Mouse (Mus musculus): ENCODE data around the gene Yy1. TPM values are rescaled to one million over a fixed set of nuclear protein-coding genes. Genes with fewer than 3 reads are reported as not detected.

The Yy1 gene
- total RNA-seq, 2 experiments from 2014 or later: 41.9 to 52.7 TPM

DNA sequence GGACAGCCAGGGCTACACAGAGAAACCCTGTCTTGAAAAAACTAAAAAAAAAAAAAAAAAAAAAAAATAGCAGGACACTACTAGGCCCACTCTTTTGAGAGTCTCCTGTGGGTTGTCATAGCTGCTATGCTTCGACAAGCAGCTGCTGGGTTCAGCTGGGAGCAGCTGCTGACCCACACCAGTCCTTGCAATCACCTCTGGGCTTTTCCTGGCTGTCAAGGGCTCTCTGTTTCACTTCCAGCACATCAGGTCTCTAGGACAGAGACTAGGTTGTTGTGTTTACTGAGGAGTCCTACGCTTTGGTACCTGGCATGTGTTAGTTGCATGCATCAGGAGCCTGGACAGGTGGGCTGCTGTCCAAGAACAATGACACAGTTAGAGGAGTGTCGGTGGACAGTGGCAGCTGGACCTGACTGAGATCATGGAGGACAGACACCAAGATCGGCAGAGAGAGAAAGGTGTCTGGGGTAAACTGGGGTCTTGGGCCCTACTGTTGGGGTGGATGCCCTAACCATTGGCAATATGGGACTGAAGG lies 56.8 kb downstream of the Yy1 start:
- intact Hi-C loops (cut with DNase I): no loop called here

DNA sequence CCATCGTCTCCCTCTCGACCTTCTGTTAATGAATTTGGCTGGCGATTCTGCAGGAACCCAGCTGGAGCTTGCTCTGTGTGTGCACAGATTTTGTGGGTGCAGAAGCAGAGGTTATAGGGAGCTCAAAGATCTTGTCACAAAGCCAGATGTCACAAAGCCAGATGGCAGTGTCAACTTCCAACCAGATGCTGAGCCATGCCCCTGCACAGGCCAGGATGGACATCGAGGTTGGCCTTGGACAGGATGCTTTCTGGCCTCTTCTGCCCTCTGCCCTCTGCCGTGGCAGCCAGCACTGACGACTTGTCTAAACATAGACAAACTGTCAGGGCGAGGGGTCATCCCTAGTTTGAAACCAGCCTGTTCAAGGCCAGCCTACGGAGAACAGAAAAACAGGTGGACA lies 57.4 kb downstream of the Yy1 start:
- DNase-seq (ENCODE audit: low spot score in 2 of 2): no peak
- intact Hi-C loops (cut with DNase I): no loop called here

More for the DNA sequence above, 56.8 kb downstream of the Yy1 start:
- no peak for DNase-seq (ENCODE audit: low spot score in 2 of 2)

DNA sequence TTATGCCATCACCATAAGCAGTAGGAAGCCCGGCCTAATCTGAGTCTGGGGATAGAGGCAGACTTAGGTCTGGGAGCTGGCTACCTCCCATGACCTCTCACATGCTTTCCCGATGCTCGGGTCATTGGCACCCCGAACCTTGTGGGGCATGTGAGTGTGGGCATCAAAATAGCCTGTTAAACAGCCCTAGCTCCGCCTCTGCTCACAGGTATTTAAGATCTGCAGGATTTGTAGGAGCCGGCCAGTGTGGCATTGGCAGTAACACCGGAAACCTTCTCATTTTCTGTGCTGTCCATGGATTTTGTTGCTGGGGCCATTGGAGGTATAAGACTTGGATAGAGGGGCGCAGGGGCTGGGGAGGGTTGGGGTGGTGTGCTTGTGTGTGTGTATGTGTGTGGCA lies 58.1 kb downstream of the Yy1 start:
- DNase-seq (ENCODE audit: low spot score in 2 of 2): no peak
- intact Hi-C loops (cut with DNase I): no loop called here

DNA sequence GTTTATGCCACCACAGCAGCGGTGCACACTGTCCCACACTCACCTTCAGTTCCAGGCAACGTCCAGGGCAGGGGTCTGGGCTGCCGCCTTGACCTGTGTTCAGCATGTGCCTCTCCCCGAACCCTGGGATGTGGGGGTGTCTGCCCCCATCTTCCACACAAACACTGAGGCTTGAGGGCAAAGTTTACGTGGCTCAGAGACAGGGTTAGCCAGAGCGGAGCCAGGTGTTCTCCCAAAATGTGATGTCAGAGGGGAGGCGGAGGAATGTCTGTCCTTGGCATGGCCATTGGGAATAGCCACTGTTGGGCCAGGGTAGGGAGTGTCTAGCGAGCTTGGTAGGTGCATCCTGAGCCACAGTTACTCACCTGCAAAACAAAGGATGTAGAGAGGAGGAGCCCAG lies 60.0 kb downstream of the Yy1 start:
- no peak for DNase-seq (ENCODE audit: low spot score in 2 of 2)
- intact Hi-C loops (cut with DNase I): no loop called here

DNA sequence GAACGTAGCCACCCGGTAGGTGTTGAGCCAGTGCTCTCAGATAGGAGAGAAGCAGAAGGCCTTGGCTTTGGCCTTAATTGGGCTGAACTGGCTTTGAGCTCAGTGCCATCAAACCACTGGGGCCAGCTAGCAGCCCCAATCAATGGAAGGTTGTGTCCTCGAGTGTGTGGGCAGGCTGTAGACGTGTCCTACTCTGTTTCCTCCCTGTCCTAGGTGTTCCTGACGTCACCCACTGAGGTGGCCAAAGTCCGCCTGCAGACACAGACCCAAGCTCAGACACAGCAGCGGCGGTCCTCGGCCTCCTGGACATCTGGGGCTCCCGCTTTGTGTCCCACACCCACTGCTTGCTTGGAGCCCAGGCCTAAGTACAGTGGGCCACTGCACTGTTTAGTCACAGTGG lies 62.3 kb downstream of the Yy1 start:
- intact Hi-C loops (cut with DNase I): no loop called here
- DNase-seq (ENCODE audit: low spot score in 2 of 2): no peak

DNA sequence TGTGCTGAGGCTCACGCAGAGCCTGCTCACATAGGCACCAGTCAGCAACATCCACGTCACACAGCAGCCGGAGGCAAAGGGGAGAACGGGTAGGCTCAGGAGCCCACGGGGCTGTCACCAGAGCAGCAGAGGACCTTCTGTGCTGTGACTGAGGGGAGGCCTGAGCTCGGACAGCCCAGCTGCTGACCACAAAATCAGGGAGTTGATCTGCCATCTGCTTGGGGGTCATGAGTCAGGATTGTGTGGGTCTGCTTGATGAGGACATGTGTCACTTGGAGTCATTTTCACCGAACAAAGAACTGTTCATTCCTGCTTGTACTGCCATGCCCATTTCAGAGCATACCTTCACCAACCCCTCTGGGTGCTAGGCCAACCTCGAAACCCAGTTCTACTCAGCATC lies 63.4 kb downstream of the Yy1 start:
- intact Hi-C loops (cut with DNase I): no loop called here
- no peak for DNase-seq (ENCODE audit: low spot score in 2 of 2)

DNA sequence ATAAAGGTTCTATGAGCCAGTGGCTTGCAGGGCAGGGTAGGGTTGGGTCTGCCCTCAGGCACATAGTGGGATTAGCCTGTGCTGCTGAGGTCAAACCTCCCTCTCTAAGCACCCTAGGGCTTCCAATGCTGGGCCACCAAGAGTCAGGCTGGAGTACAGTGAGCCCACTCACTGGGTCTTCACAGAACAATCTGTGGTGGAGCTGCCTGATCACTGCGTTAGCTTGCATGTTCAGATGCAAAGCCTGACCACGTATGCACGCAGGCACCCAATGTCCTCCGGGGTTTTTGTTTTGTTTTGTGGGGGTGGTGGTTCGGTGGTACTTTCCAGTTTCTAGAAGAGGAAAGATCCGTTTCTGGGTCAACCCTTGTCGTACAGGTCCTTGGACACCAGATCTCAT lies 64.3 kb downstream of the Yy1 start:
- intact Hi-C loops (cut with DNase I): no loop called here

DNA sequence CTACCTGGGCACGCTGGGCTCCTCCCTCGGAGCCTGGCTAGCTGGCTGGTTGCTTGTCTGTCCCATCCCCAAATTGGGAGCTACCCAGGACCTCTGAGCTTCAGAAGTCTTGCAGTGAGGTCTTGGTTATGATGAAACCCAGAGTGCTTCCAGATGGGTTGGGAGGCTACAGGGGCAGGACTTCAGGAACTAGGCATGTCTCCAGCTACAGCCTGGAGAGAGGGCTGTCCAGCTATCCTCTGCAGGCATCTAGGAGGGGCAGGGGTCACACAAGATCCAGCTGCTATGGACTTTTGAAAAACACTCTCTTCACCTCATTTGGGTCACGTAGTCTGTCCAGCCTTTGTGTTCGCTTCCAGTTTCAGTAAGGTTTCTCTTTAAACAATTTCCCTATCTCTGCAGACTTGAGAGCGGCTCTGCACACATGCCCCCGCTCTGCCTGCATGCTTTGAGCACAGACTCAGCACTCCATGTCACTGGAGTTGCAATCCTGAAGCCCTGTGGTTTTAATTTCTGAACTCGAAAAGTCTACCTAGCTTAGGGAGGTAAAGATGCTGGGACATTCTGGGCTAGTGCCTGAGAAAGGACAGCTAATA lies 64.9 kb downstream of the Yy1 start:
- no peak for DNase-seq (ENCODE audit: low spot score in 2 of 2)
- intact Hi-C loops (cut with DNase I): no loop called here

More for the DNA sequence above, 64.3 kb downstream of the Yy1 start:
- DNase-seq (ENCODE audit: low spot score in 2 of 2): no peak

DNA sequence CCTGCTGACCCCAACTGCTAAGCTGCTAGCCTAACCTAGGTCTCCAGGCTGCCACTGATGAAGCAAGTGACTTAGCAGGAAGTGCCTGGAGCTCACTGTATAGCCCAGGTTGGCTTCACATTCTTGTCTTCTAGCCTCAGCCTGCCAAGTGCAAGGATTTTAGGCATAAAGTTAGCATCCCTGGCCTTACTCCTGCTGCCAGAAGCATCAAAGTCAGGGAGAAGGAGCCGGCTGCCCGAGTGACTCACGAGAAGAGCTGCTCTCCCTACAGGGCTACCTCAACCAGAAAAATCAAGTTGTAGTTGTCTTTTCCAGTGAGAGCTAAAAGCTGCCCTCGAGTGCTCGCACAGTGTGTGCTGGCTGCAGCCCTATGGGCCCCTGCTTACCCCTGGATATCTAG lies 65.7 kb downstream of the Yy1 start:
- intact Hi-C loops (cut with DNase I): no loop called here
- no peak for DNase-seq (ENCODE audit: low spot score in 2 of 2)

DNA sequence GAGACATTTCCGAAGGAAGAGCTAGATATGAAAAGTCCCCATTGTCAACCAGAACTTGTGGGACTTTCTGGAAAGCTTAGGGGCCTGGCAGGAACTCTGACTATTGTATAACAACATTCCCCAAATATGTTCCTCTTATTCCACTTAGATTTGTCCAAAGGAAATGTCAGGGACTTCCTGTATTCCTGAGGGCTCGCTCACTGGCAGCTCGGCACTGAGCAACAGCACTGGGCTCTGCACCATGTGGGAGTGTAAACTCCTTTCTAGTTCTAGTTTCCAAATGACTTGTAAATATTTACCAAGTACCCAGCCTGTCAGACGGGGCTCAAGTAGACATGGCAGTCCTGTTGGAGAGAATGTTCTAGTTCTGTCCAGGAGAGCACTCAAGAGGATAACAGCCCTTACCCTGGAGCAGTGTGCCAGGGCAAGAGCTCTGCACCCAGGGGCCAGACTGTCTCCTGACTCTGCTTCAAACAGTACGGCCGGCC lies 72.3 kb downstream of the Yy1 start:
- intact Hi-C loops (cut with DNase I): no loop called here
- no peak for DNase-seq (ENCODE audit: low spot score in 2 of 2)

DNA sequence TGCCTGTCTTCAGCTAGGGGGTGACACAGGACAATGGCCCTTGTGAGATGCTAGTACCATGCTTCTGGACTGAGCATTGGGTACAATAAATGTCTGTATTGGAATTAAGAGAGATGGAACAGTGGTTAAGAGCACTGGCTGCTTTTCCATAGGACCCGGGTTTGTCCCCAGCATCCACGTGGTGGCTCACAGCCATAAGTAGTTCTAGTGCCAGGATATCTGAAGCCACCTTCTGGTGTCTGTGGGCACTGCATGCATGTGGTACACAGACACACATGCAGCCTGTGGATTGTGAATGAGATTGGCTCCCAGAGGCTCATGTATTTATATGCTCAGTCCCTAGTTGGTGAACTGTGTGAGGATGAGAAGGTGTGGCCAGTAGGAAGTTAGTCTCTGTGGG lies 76.8 kb downstream of the Yy1 start:
- DNase-seq (ENCODE audit: low spot score in 2 of 2): no peak
- intact Hi-C loops (cut with DNase I): no loop called here

Small RNAs within 50 kb of the gene (microRNA-seq; reads per million reads assigned to microRNA genes)
- 49.7 reads per million, percentile 49 among the genes with 10 or more reads in this experiment for gene Mir345

Other genes starting within 250 kb of the Yy1 start
- 100 to 1,000 TPM; 261 to 264 TPM for gene Evl, start 238.3 kb upstream of the Yy1 start, total RNA-seq (2021)
- gene Degs2, start 90.7 kb upstream of the Yy1 start, total RNA-seq (2021): 1 to 10 TPM; 3.9 to 5.9 TPM
- gene Slc25a29, start 42.9 kb downstream of the Yy1 start, total RNA-seq (2021): 10 to 100 TPM; 15.0 to 15.6 TPM
- 10 to 100 TPM in 1 of 2 experiments, 1 to 10 TPM in 1; 7.2 to 12.3 TPM for gene Slc25a47, start 43.1 kb downstream of the Yy1 start, total RNA-seq (2021)
- 10 to 100 TPM in 1 of 2 experiments, 1 to 10 TPM in 1; 8.2 to 11.5 TPM for gene Wdr25, start 100.7 kb downstream of the Yy1 start, total RNA-seq (2021)
- gene Wars, start 101.2 kb downstream of the Yy1 start, total RNA-seq (2021): 10 to 100 TPM; 84.2 to 96.1 TPM

Measured in left cerebral cortex, postnatal 36 days (tissue).